Mouse (Mus musculus) forebrain, embryonic 16.5 days (tissue): ENCODE data around the gene Znrd1. TPM values are rescaled to one million over a fixed set of nuclear protein-coding genes. Genes with fewer than 3 reads are reported as not detected.

Experiments
- ATAC-seq: fragments of 200-750 bp; cut with Nextera tagmentation; 2 replicates; pipeline ENCODE4 v1.8.0; 2017; ENCODE audit warnings: mild to moderate bottlenecking, moderate library complexity
- H3K27ac ChIP-seq: fragments of 300-500 bp; sonication (generic); 2 replicates; pipeline ENCODE4 v1.5.1; 2014; ENCODE audit warnings: low read length, control low read depth
- H3K27me3 ChIP-seq: fragments of 300-500 bp; sonication (generic); replicated peaks from 2 replicates; pipeline ENCODE4 v1.6.1; 2014; ENCODE audit warnings: low read length; ENCODE audit not compliant: control insufficient read depth, insufficient read depth
- H3K36me3 ChIP-seq: fragments of 300-500 bp; sonication (generic); 2 replicates; pipeline ENCODE4 v1.6.1; 2014; ENCODE audit not compliant: control insufficient read depth, insufficient read depth
- H3K4me1 ChIP-seq: fragments of 300-500 bp; sonication (generic); replicated peaks from 2 replicates; pipeline ENCODE4 v1.6.1; 2014; ENCODE audit warnings: low read length; ENCODE audit not compliant: control insufficient read depth, insufficient read depth
- H3K4me2 ChIP-seq: fragments of 300-500 bp; sonication (generic); 2 replicates; pipeline ENCODE4 v1.6.1; 2014; ENCODE audit warnings: mild to moderate bottlenecking, low read length, control low read depth
- H3K4me3 ChIP-seq: fragments of 300-500 bp; sonication (generic); replicated peaks from 2 replicates; pipeline ENCODE4 v1.5.1; 2014; ENCODE audit warnings: mild to moderate bottlenecking, low read length, control low read depth
- H3K9ac ChIP-seq: fragments of 300-500 bp; sonication (generic); replicated peaks from 2 replicates; pipeline ENCODE4 v1.6.1; 2014; ENCODE audit warnings: low read depth, low read length, control low read depth
- H3K9me3 ChIP-seq: fragments of 300-500 bp; sonication (generic); 2 replicates; pipeline ENCODE4 v1.6.1; 2016; ENCODE audit warnings: low read length; ENCODE audit not compliant: control insufficient read depth
- WGBS: fragments of 180-500 bp; shearing (Covaris S2); extraction: QIAGEN DNeasy Blood & Tissue Kit; methylation state at CpG from one replicate; pipeline ENCODE4 v1.1.7; 2014; 5-methylcytosine and 5-hydroxymethylcytosine counted together
- polyA plus RNA-seq: library from polyadenylated mRNA; unstranded; fragments of >200 nt; fragmentation: Nextera tagmentation; extraction: Ambion mirVana; gene quantifications from 2 replicates; pipeline ENCODE4 v1.2.1, GENCODE M21; 2015

Gene Znrd1
- polyA plus RNA-seq, 1 experiment from 2014 or later: 58.9 TPM

DNA sequence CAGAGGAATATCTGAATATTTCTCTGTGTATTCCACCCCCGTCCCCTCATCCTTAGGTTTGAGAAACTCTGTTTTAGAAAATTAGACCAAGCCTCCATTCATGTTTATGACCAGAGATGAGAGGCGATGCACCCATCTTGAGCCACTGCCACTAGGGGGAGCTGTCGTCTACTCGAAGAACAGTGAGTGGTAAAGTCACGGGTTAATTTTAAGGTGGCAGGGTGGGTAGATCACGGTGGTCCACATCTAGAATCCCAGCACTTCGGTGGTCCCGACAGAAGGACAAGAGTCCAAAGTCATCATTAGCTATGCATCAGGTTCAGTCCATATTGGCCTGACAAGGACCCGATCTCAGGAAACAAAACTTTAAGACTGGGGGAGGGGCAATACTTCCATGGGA is 43.3 kb downstream of the Znrd1 start:
- H3K4me3 ChIP-seq: no peak overlapping the region
- no peaks in the 10 kb centered on the region for H3K9me3 ChIP-seq
- no peaks in the 10 kb centered on the region for H3K4me1 ChIP-seq
- 15% methylated on average over 9 of the region's 9 CpGs for WGBS
- H3K4me2 ChIP-seq: no peak overlapping the region
- no peaks in the 10 kb centered on the region for H3K36me3 ChIP-seq
- no peak overlapping the region for H3K27ac ChIP-seq
- no peaks in the 10 kb centered on the region for H3K27me3 ChIP-seq
- 0 out of 2 replicates have a peak, but pooled peaks have one; percentile 31 for ATAC-seq
- no peak overlapping the region for H3K9ac ChIP-seq

DNA sequence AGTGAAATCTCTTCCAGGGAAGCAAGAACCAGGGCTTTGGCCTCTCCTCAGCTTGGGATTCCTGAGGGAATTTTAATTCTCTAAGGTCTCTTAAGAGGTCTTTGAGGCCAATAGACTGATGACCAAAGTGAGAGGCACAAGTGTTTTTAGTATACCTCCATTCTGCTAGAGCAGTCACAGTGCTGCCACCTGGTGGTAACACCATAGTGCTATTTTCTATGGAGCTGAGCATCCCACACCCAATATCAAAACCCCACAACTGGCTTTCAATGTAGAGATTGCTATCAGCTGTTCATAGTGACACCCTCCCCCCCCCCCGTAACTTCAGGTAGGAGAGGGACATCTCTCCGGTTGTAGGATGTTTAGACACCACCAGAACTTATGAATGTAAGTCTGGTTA is 44.3 kb downstream of the Znrd1 start:
- H3K27me3 ChIP-seq: no peaks in the 10 kb centered on the region
- H3K36me3 ChIP-seq: no peaks in the 10 kb centered on the region
- H3K27ac ChIP-seq: no peak overlapping the region
- ATAC-seq: no peak
- H3K4me1 ChIP-seq: no peaks in the 10 kb centered on the region
- no peak overlapping the region for H3K9ac ChIP-seq
- H3K9me3 ChIP-seq: no peaks in the 10 kb centered on the region
- 11% methylated on average over 2 of the region's 2 CpGs for WGBS
- no peak overlapping the region for H3K4me2 ChIP-seq
- H3K4me3 ChIP-seq: no peak overlapping the region

- WGBS: 85% methylated on average over 2 of the region's 2 CpGs
- Histone ChIP-seq H3K9ac (no peak overlapping the region), H3K36me3 (no peaks in the 10 kb centered on the region), H3K27ac (no peak overlapping the region), H3K4me2 (no peak overlapping the region), H3K9me3 (no peaks in the 10 kb centered on the region), H3K4me1 (no peaks in the 10 kb centered on the region), H3K27me3 (no peaks in the 10 kb centered on the region), H3K4me3 (no peak overlapping the region)
- ATAC-seq: no peak
Measured at GRCm38 (mm10) chr17:36912031-36912430, 46.3 kb downstream of the Znrd1 start.

- H3K9me3 ChIP-seq: no peaks in the 10 kb centered on the region
- 66% methylated on average over 4 of the region's 4 CpGs for WGBS
- no peaks in the 10 kb centered on the region for H3K27me3 ChIP-seq
- H3K4me1 ChIP-seq: no peaks in the 10 kb centered on the region
- no peak overlapping the region for H3K4me2 ChIP-seq
- H3K9ac ChIP-seq: no peak overlapping the region
- no peaks in the 10 kb centered on the region for H3K36me3 ChIP-seq
- H3K4me3 ChIP-seq: no peak overlapping the region
- H3K27ac ChIP-seq: no peak overlapping the region
- no peak for ATAC-seq
Measured at GRCm38 (mm10) chr17:36909802-36910201, 48.6 kb downstream of the Znrd1 start.

DNA sequence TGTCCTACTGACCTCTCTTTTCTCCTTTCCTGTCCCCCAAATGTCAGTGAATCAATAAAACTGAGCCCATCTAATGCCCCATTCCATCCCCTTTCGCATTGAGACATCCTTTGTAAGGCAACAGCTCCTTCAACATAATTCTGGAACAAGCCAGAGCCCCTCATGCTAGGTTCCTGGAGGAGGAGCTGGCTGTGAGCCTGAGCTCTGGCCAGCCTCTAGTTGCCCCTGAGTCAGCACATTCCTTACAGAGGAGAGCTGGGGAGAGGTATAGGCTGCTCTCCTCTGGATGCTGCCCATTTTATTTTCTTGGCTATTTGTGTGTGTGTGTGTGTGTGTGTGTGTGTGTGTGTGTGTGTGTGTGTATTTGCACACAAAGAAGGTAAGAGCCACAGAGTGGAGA is 50.1 kb downstream of the Znrd1 start:
- H3K4me3 ChIP-seq: no peak overlapping the region
- no peak overlapping the region for H3K9ac ChIP-seq
- no peak for ATAC-seq
- no peak overlapping the region for H3K4me2 ChIP-seq
- 40% methylated on average over 1 of the region's 1 CpGs for WGBS
- H3K4me1 ChIP-seq: no peaks in the 10 kb centered on the region
- H3K9me3 ChIP-seq: no peaks in the 10 kb centered on the region
- H3K27me3 ChIP-seq: no peaks in the 10 kb centered on the region
- H3K27ac ChIP-seq: no peak overlapping the region
- H3K36me3 ChIP-seq: no peaks in the 10 kb centered on the region

Other genes with a start within 250 kb of the Znrd1 start
- gene H2-M10.5, start 185.6 kb downstream of the Znrd1 start, polyA plus RNA-seq: not detected in 2 replicates
- gene H2-M10.6, start 146.4 kb downstream of the Znrd1 start, polyA plus RNA-seq: not detected in 2 replicates
- gene Trim26, start 121.4 kb downstream of the Znrd1 start, polyA plus RNA-seq: 33.1 and 38.2 TPM in 2 replicates
- gene Trim15, start 91.3 kb downstream of the Znrd1 start, polyA plus RNA-seq: 0.25 and 0.31 TPM in 2 replicates
- 1.1 and 1.7 TPM in 2 replicates for gene Trim10, start 89.0 kb downstream of the Znrd1 start, polyA plus RNA-seq
- not detected in 2 replicates for gene Trim40, start 68.4 kb downstream of the Znrd1 start, polyA plus RNA-seq
- gene Trim31, start 60.4 kb downstream of the Znrd1 start, polyA plus RNA-seq: not detected in 2 replicates
- gene Rnf39, start 15.6 kb downstream of the Znrd1 start, polyA plus RNA-seq: 0.87 and 1.1 TPM in 2 replicates
- gene Ppp1r11, start 6.8 kb downstream of the Znrd1 start, polyA plus RNA-seq: 143 and 146 TPM in 2 replicates
- 4.8 and 5.1 TPM in 2 replicates for gene Znrd1as, start within 50 bp of the Znrd1 start, polyA plus RNA-seq
- 0.25 TPM in 1 of 2 replicates, not detected in the other for gene 2410137M14Rik, start 22.7 kb upstream of the Znrd1 start, polyA plus RNA-seq
- 1.6 and 2.3 TPM in 2 replicates for gene H2-M5, start 31.0 kb upstream of the Znrd1 start, polyA plus RNA-seq
- gene Zfp57, start 42.6 kb upstream of the Znrd1 start, polyA plus RNA-seq: 351 and 383 TPM in 2 replicates
- gene Mog, start 64.8 kb upstream of the Znrd1 start, polyA plus RNA-seq: 1.9 and 2.9 TPM in 2 replicates
- gene Gabbr1, start 87.4 kb upstream of the Znrd1 start, polyA plus RNA-seq: 46.0 and 58.6 TPM in 2 replicates
- not detected in 2 replicates for gene Olfr90, start 129.9 kb upstream of the Znrd1 start, polyA plus RNA-seq
- not detected in 2 replicates for gene Olfr91, start 139.7 kb upstream of the Znrd1 start, polyA plus RNA-seq
- gene Olfr92, start 161.5 kb upstream of the Znrd1 start, polyA plus RNA-seq: not detected in 2 replicates
- not detected in 2 replicates for gene Olfr93, start 202.9 kb upstream of the Znrd1 start, polyA plus RNA-seq
- gene Ubd, start 235.3 kb upstream of the Znrd1 start, polyA plus RNA-seq: not detected in 2 replicates
- gene Olfr94, start 242.4 kb upstream of the Znrd1 start, polyA plus RNA-seq: not detected in 2 replicates